Mouse (Mus musculus) MEL (cell line): ENCODE results near the gene Mypn. TPM values are rescaled to one million over a fixed set of nuclear protein-coding genes. Genes with fewer than 3 reads are reported as not detected.

ENCODE experiments used
- DNase-seq: peaks from one replicate; pipeline ENCODE4 v3.0.0; 2011; ENCODE audit warnings: low read depth, low spot score
- H3K27ac ChIP-seq: 2 replicates; pipeline ENCODE4 v1.5.1; 2012; ENCODE audit warnings: low read depth, mild to moderate bottlenecking, control low read depth, low read length, moderate library complexity; ENCODE audit not compliant: control insufficient read depth
- H3K27me3 ChIP-seq, 2 experiments: fragments of 150-350 bp in 1 of 2; sonication (generic) in 1 of 2; 2 replicates each; pipeline ENCODE4 v1.6.1; 2012; ENCODE audit warnings: low read length in 2 of 2, mild to moderate bottlenecking in 2 of 2, improper control_type of control experiment in 1 of 2, moderate library complexity in 1 of 2; ENCODE audit not compliant: insufficient read depth in 2 of 2, control insufficient read depth in 1 of 2
- H3K36me3 ChIP-seq, 2 experiments: 2 replicates each; pipeline ENCODE4 v1.6.1; 2012 to 2014; ENCODE audit warnings: low read length in 2 of 2, improper control_type of control experiment in 1 of 2, inconsistent platforms in 1 of 2, mild to moderate bottlenecking in 1 of 2; ENCODE audit not compliant: insufficient read depth in 2 of 2, control insufficient read depth in 1 of 2
- H3K4me1 ChIP-seq, 2 experiments: fragments of 150-350 bp in 1 of 2; sonication (generic) in 1 of 2; 2 replicates each; pipeline ENCODE4 v1.6.1; 2012; ENCODE audit warnings: low read length in 2 of 2, improper control_type of control experiment in 1 of 2, mild to moderate bottlenecking in 1 of 2; ENCODE audit not compliant: insufficient read depth in 2 of 2, control insufficient read depth in 1 of 2
- H3K4me3 ChIP-seq, 2 experiments: fragments of 150-350 bp in 1 of 2; sonication (generic) in 1 of 2; 2 replicates each; pipeline ENCODE4 v1.5.1; 2012; ENCODE audit warnings: low read depth in 2 of 2, low read length in 2 of 2, mild to moderate bottlenecking in 2 of 2, moderate library complexity in 2 of 2, control low read depth in 1 of 2, improper control_type of control experiment in 1 of 2; ENCODE audit not compliant: control insufficient read depth in 1 of 2, insufficient read depth in 1 of 2
- H3K79me2 ChIP-seq: 2 replicates; pipeline ENCODE4 v1.6.1; 2012; ENCODE audit warnings: mild to moderate bottlenecking, low read length, moderate library complexity; ENCODE audit not compliant: control insufficient read depth, poor library complexity, insufficient read depth
- H3K9ac ChIP-seq: 2 replicates; pipeline ENCODE4 v1.6.1; 2012; ENCODE audit warnings: low read depth, mild to moderate bottlenecking, control low read depth, low read length, moderate library complexity; ENCODE audit not compliant: control insufficient read depth, poor library complexity, severe bottlenecking
- H3K9me3 ChIP-seq: fragments of 150-350 bp; sonication (generic); replicated peaks from 2 replicates; pipeline ENCODE4 v1.6.1; 2012; ENCODE audit warnings: mild to moderate bottlenecking, low read length, improper control_type of control experiment, moderate library complexity; ENCODE audit not compliant: insufficient read depth
- E2F4 ChIP-seq: IDR thresholded peaks from 2 replicates; pipeline ENCODE4 v1.6.1; 2011; ENCODE audit warnings: low read depth, low read length, improper control_type of control experiment, borderline replicate concordance
- EP300 ChIP-seq, 2 experiments: IDR thresholded peaks; 2 replicates each; pipeline ENCODE4 v1.6.1; 2011; ENCODE audit warnings: improper control_type of control experiment in 2 of 2, low read length in 2 of 2, low read depth in 1 of 2, mild to moderate bottlenecking in 1 of 2
- GATA1 ChIP-seq: IDR thresholded peaks from 2 replicates; pipeline ENCODE4 v1.6.1; 2011; ENCODE audit warnings: low read depth, low read length, improper control_type of control experiment
- MAFK ChIP-seq: IDR thresholded peaks from 2 replicates; pipeline ENCODE4 v1.6.1; 2011; ENCODE audit warnings: low read depth, mild to moderate bottlenecking, low read length, improper control_type of control experiment, borderline replicate concordance
- MAZ ChIP-seq: IDR thresholded peaks from 2 replicates; pipeline ENCODE4 v1.6.1; 2012; ENCODE audit warnings: low read depth, mild to moderate bottlenecking, inconsistent platforms, low read length, improper control_type of control experiment
- POLR2AphosphoS2 ChIP-seq: IDR thresholded peaks from 2 replicates; pipeline ENCODE4 v1.6.1; 2011; ENCODE audit warnings: low read length, improper control_type of control experiment
- SIN3A ChIP-seq: IDR thresholded peaks from 2 replicates; pipeline ENCODE4 v1.6.1; 2012; ENCODE audit warnings: low read length, improper control_type of control experiment, inconsistent platforms
- SMC3 ChIP-seq: IDR thresholded peaks from 2 replicates; pipeline ENCODE4 v1.6.1; 2011; ENCODE audit warnings: low read depth, low read length, improper control_type of control experiment
- TCF12 ChIP-seq: IDR thresholded peaks from 2 replicates; pipeline ENCODE4 v1.6.1; 2014; ENCODE audit warnings: low read depth, mild to moderate bottlenecking, inconsistent platforms, low read length, improper control_type of control experiment, moderate library complexity
- ZMIZ1 ChIP-seq: IDR thresholded peaks from 2 replicates; pipeline ENCODE4 v1.6.1; 2012; ENCODE audit warnings: low read depth, mild to moderate bottlenecking, inconsistent platforms, low read length, improper control_type of control experiment, moderate library complexity
- ZNF384 ChIP-seq: IDR thresholded peaks from 2 replicates; pipeline ENCODE4 v1.6.1; 2012; ENCODE audit warnings: low read depth, mild to moderate bottlenecking, inconsistent platforms, low read length, improper control_type of control experiment
- polyA plus RNA-seq, 2 experiments: library from polyadenylated mRNA; stranded (reverse) in 1 of 2; unstranded in 1 of 2; fragments of >175 nt in 1 of 2; fragments of >200 nt in 1 of 2; gene quantifications; 2 replicates each; pipeline versions ENCODE4 v1.2.1 to v1.2.4; 2012; ENCODE audit warnings: low replicate concordance in 2 of 2, low read depth in 1 of 2; ENCODE audit not compliant: insufficient read length in 2 of 2, insufficient read depth in 1 of 2, missing spikeins in 1 of 2
- total RNA-seq: library from RNA; depleted of rRNA; stranded (reverse); fragments of 300-350 nt; gene quantifications from 2 replicates; pipeline ENCODE4 v1.2.3, GENCODE M21; 2012

Mypn gene
- total and polyA plus RNA-seq, 3 experiments, result not detected

- peak; percentile 41 for DNase-seq
- H3K27ac ChIP-seq, result no peak overlapping the region
- H3K79me2 ChIP-seq, result no peaks in the 10 kb centered on the region
- TF ChIP-seq TCF12 (no peak), ZNF384 (peak; percentile 18; the same call in 1 of the 2 replicates), EP300 (IDR thresholded peaks at IDR 0.05; ENCODE audit: low read depth in 1 of 2, low read length in 2 of 2) (0 out of 4 replicates have a peak, but pooled peaks of 1 of the 2 experiments have one; percentile 11), SMC3 (no peak), SIN3A (peak; percentile 43; the same call in 1 of the 2 replicates), ZMIZ1 (no peak), GATA1 (no peak), MAFK (no peak)
- TF ChIP-seq, all 39 proteins: peak for 3
- Histone ChIP-seq H3K27me3 (peaks cover 5 to 16% of the 10 kb centered on the region in 2 experiments), H3K4me1 (peaks cover 0 to 2% of the 10 kb centered on the region in 2 experiments; a peak in 1 of 4 replicates), H3K9me3 (no peaks in the 10 kb centered on the region), H3K9ac (peak overlapping the region; percentile 62), H3K36me3 (no peaks in the 10 kb centered on the region), H3K4me3 (peak overlapping the region; percentile 60)
These were observed 27.3 kb downstream of the Mypn start for GRCm38 (mm10) chr10:63176471-63176931.

DNA sequence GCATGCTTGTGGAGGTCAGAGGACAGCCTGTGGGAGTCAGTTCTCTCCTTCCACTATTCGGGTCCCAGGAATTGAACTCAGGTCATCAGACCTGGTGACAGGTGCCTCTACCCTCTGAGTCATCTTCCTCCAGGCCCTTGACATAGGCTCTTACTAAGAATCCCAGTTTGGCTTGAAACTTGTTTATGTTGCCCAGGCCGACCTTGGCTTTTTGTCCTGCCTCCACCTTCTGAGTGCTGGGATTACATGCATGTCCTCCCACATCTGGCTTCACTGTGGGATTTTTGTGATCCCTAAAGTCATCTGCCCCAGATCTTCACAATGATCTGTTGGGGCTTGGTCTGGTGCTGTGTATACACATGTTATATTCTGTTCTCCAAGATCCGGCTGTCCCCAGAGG, 31.7 kb downstream of the Mypn start:
- DNase-seq, result no peak
- Histone ChIP-seq H3K79me2 (no peaks in the 10 kb centered on the region), H3K4me1 (no peaks in the 10 kb centered on the region; a peak in 1 of 4 replicates), H3K9ac (no peak overlapping the region), H3K9me3 (no peaks in the 10 kb centered on the region), H3K27me3 (peaks cover 6 to 10% of the 10 kb centered on the region in 2 experiments), H3K36me3 (no peaks in the 10 kb centered on the region), H3K4me3 (no peak overlapping the region), H3K27ac (no peak overlapping the region)
- TF ChIP-seq POLR2AphosphoS2 (no peak), MAZ (no peak)

- H3K27ac ChIP-seq, result no peak overlapping the region
- no peaks in the 10 kb centered on the region for H3K9me3 ChIP-seq
- DNase-seq, result no peak
- H3K4me1 ChIP-seq, result no peaks in the 10 kb centered on the region
- TF ChIP-seq SMC3, result no peak
- TF ChIP-seq SIN3A, result no peak
- TF ChIP-seq E2F4, result no peak
- TF ChIP-seq, all 39 proteins: peak for 0
- Histone ChIP-seq H3K36me3 (no peaks in the 10 kb centered on the region), H3K27me3 (peaks cover 9 to 10% of the 10 kb centered on the region in 2 experiments), H3K79me2 (no peaks in the 10 kb centered on the region), H3K9ac (no peak overlapping the region), H3K4me3 (no peak overlapping the region)
These were observed 34.2 kb downstream of the Mypn start for GRCm38 (mm10) chr10:63169503-63169902.
